Mouse (Mus musculus): ENCODE data around the gene Grm3. TPM values are rescaled to one million over a fixed set of nuclear protein-coding genes. Genes with fewer than 3 reads are reported as not detected.

The Grm3 gene
- total and polyA plus RNA-seq, 3 experiments = not detected

DNA sequence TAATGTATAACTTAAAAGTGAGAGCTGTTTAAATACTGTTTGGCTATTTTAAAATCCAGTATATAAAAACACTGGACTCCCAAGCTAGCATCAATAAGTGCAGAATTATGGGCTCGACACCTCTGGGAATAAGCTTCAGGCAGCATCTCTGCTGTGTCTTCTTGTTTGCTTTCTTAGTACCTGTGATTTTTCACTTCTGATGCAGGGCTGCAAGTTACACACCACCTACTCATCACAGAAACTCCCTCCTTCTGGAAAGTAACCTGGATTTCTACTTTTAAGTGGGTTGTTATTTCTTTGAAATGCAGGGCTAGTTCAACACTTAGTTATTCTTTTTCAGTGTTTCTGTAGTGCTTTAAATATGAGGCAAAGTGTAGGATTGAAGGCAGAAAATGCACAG, 32.6 kb downstream of the Grm3 start:
- Histone ChIP-seq H3K9me3 (replicated peaks; ENCODE audit: insufficient read depth, low read length) (no peaks in the 10 kb centered on the region), H3K27me3 (ENCODE audit: control insufficient read depth in 1 of 2, insufficient read depth in 2 of 2, low read length in 2 of 2) (no peaks in the 10 kb centered on the region), H3K27ac (ENCODE audit: control insufficient read depth, low read depth, low read length) (no peak overlapping the region), H3K79me2 (ENCODE audit: control insufficient read depth, insufficient read depth, low read length, poor library complexity) (no peaks in the 10 kb centered on the region), H3K9ac (ENCODE audit: control insufficient read depth, low read depth, low read length, poor library complexity, severe bottlenecking) (no peak overlapping the region), H3K36me3 (ENCODE audit: control insufficient read depth in 1 of 2, insufficient read depth in 2 of 2, low read length in 2 of 2) (no peaks in the 10 kb centered on the region), H3K4me1 (ENCODE audit: control insufficient read depth in 1 of 2, insufficient read depth in 2 of 2, low read length in 2 of 2) (no peaks in the 10 kb centered on the region), H3K4me3 (ENCODE audit: control insufficient read depth in 1 of 2, insufficient read depth in 1 of 2, low read depth in 2 of 2, low read length in 2 of 2) (no peak overlapping the region)
- DNase-seq (ENCODE audit: low read depth, low spot score) = no peak
- TF ChIP-seq POLR2A (IDR thresholded peaks at IDR 0.05; ENCODE audit: control insufficient read depth in 1 of 2, insufficient read depth in 1 of 2, low read depth in 1 of 2, low read length in 2 of 2, poor library complexity in 1 of 2) (no peak), GATA1 (IDR thresholded peaks at IDR 0.05; ENCODE audit: low read depth, low read length) (no peak), POLR2AphosphoS2 (IDR thresholded peaks at IDR 0.05; ENCODE audit: low read length) (no peak), CHD1 (IDR thresholded peaks at IDR 0.05; ENCODE audit: low read depth, low read length) (no peak), TBP (IDR thresholded peaks at IDR 0.05; ENCODE audit: low read depth, low read length) (no peak), MXI1 (IDR thresholded peaks at IDR 0.05; ENCODE audit: low read depth, low read length) (no peak), MYC (IDR thresholded peaks at IDR 0.05; ENCODE audit: low read depth, low read length) (no peak), USF2 (IDR thresholded peaks at IDR 0.05; ENCODE audit: borderline replicate concordance in 1 of 2, insufficient read depth in 1 of 2, low read depth in 1 of 2, low read length in 2 of 2) (no peak), CHD2 (IDR thresholded peaks at IDR 0.05; ENCODE audit: low read length) (no peak), SMC3 (IDR thresholded peaks at IDR 0.05; ENCODE audit: low read depth, low read length) (no peak), ZMIZ1 (IDR thresholded peaks at IDR 0.05; ENCODE audit: low read depth, low read length) (no peak), ZNF384 (IDR thresholded peaks at IDR 0.05; ENCODE audit: low read depth, low read length) (no peak), TCF12 (IDR thresholded peaks at IDR 0.05; ENCODE audit: low read depth, low read length) (no peak), KAT2A (conservative IDR thresholded peaks at IDR 0.05; ENCODE audit: low read depth, low read length) (no peak), SIN3A (IDR thresholded peaks at IDR 0.05; ENCODE audit: low read length) (no peak), JUND (IDR thresholded peaks at IDR 0.05; ENCODE audit: low read depth, low read length) (no peak), ELF1 (IDR thresholded peaks at IDR 0.05; ENCODE audit: low read depth, low read length) (no peak), MAX (IDR thresholded peaks at IDR 0.05; ENCODE audit: low read length) (no peak)

GRCm38 (mm10) chr5:9690599-9691242, 34.2 kb downstream of the Grm3 start:
- Histone ChIP-seq H3K79me2 (ENCODE audit: control insufficient read depth, insufficient read depth, low read length, poor library complexity) (no peaks in the 10 kb centered on the region), H3K27me3 (ENCODE audit: control insufficient read depth in 1 of 2, insufficient read depth in 2 of 2, low read length in 2 of 2) (no peaks in the 10 kb centered on the region), H3K4me1 (ENCODE audit: control insufficient read depth in 1 of 2, insufficient read depth in 2 of 2, low read length in 2 of 2) (no peaks in the 10 kb centered on the region), H3K27ac (ENCODE audit: control insufficient read depth, low read depth, low read length) (no peak overlapping the region), H3K9ac (ENCODE audit: control insufficient read depth, low read depth, low read length, poor library complexity, severe bottlenecking) (no peak overlapping the region), H3K36me3 (ENCODE audit: control insufficient read depth in 1 of 2, insufficient read depth in 2 of 2, low read length in 2 of 2) (no peaks in the 10 kb centered on the region), H3K4me3 (ENCODE audit: control insufficient read depth in 1 of 2, insufficient read depth in 1 of 2, low read depth in 2 of 2, low read length in 2 of 2) (no peak overlapping the region), H3K9me3 (replicated peaks; ENCODE audit: insufficient read depth, low read length) (no peaks in the 10 kb centered on the region)
- no peak for DNase-seq (ENCODE audit: low read depth, low spot score)
- TF ChIP-seq GABPA (IDR thresholded peaks at IDR 0.05; ENCODE audit: low read depth, low read length) (no peak), EP300 (IDR thresholded peaks at IDR 0.05; ENCODE audit: low read depth in 1 of 2, low read length in 2 of 2) (no peak), MXI1 (IDR thresholded peaks at IDR 0.05; ENCODE audit: low read depth, low read length) (no peak), ZKSCAN1 (IDR thresholded peaks at IDR 0.05; ENCODE audit: low read depth, low read length) (no peak), TAL1 (IDR thresholded peaks at IDR 0.05; ENCODE audit: low read length) (no peak), MYB (IDR thresholded peaks at IDR 0.05; ENCODE audit: low read depth, low read length) (no peak), ZMIZ1 (IDR thresholded peaks at IDR 0.05; ENCODE audit: low read depth, low read length) (no peak), TCF12 (IDR thresholded peaks at IDR 0.05; ENCODE audit: low read depth, low read length) (no peak), POLR2A (IDR thresholded peaks at IDR 0.05; ENCODE audit: control insufficient read depth in 1 of 2, insufficient read depth in 1 of 2, low read depth in 1 of 2, low read length in 2 of 2, poor library complexity in 1 of 2) (no peak), NELFE (IDR thresholded peaks at IDR 0.05; ENCODE audit: low read depth, low read length) (no peak), ZNF384 (IDR thresholded peaks at IDR 0.05; ENCODE audit: low read depth, low read length) (no peak), MAX (IDR thresholded peaks at IDR 0.05; ENCODE audit: low read length) (no peak)

All from MEL (cell line).